Mouse (Mus musculus): ENCODE measurements around the gene 1700092M07Rik. TPM values are rescaled to one million over a fixed set of nuclear protein-coding genes. Genes with fewer than 3 reads are reported as not detected.

Gene 1700092M07Rik
- polyA plus RNA-seq, 1 experiment from 2014 or later = 3.5 TPM

GRCm38 (mm10) chr19:8747368-8747767 lies 6.8 kb downstream of the 1700092M07Rik start:
- 72% methylated on average over 2 of the region's 2 CpGs for WGBS
- no peak for ATAC-seq (ENCODE audit: insufficient number of reproducible peaks, insufficient read depth, low FRiP score, low TSS enrichment, low read depth)

GRCm38 (mm10) chr19:8755652-8756051 lies 15.1 kb downstream of the 1700092M07Rik start:
- Histone ChIP-seq H3K27ac (no peak overlapping the region), H3K4me3 (replicated peaks) (peak overlapping the region; percentile 97; the same call in 1 of the 2 replicates), H3K4me2 (peak overlapping the region; percentile 81), H3K27me3 (no peaks in the 10 kb centered on the region), H3K4me1 (replicated peaks) (peaks cover 16% of the 10 kb centered on the region), H3K36me3 (peaks cover 51% of the 10 kb centered on the region), H3K9ac (replicated peaks) (no peak overlapping the region), H3K9me3 (no peaks in the 10 kb centered on the region)
- 82% methylated on average over 3 of the region's 3 CpGs for WGBS
- ATAC-seq (ENCODE audit: insufficient number of reproducible peaks, insufficient read depth, low FRiP score, low TSS enrichment, low read depth) = no peak

More at GRCm38 (mm10) chr19:8747368-8747767, 6.8 kb downstream of the 1700092M07Rik start:
- no peak overlapping the region for H3K9ac ChIP-seq (replicated peaks)
- peaks cover 95% of the 10 kb centered on the region for H3K36me3 ChIP-seq
- no peak overlapping the region for H3K4me2 ChIP-seq
- no peaks in the 10 kb centered on the region for H3K9me3 ChIP-seq
- H3K27me3 ChIP-seq = no peaks in the 10 kb centered on the region
- H3K4me1 ChIP-seq (replicated peaks) = peaks cover 9% of the 10 kb centered on the region
- no peak overlapping the region for H3K27ac ChIP-seq
- H3K4me3 ChIP-seq (replicated peaks) = no peak overlapping the region

- peak within 1 kb of the TSS; percentile 81 for H3K4me2 ChIP-seq
- H3K4me1 ChIP-seq (replicated peaks) = peaks cover 16% of the 10 kb centered on the region
- peak within 1 kb of the TSS; percentile 97 for H3K4me3 ChIP-seq (replicated peaks)
- H3K9ac ChIP-seq (replicated peaks) = peak within 1 kb of the TSS; percentile 96
- no peaks in the 10 kb centered on the region for H3K9me3 ChIP-seq
- under 1% methylated on average over 73 of the region's 75 CpGs for WGBS
- ATAC-seq (ENCODE audit: insufficient number of reproducible peaks, insufficient read depth, low FRiP score, low TSS enrichment, low read depth) = peak; percentile 88
- H3K27me3 ChIP-seq = no peaks in the 10 kb centered on the region
- peak within 1 kb of the TSS; percentile 95 for H3K27ac ChIP-seq
- H3K36me3 ChIP-seq = peaks cover 46% of the 10 kb centered on the region
Observed at GRCm38 (mm10) chr19:8756635-8757387, 16.3 kb downstream of the 1700092M07Rik start, which contains the start of gene Nxf1. TSS of gene Nxf1 (plus strand) at chr19:8757073.

GRCm38 (mm10) chr19:8757471-8757998 lies 17.0 kb downstream of the 1700092M07Rik start:
- Histone ChIP-seq H3K4me1 (replicated peaks) (peaks cover 16% of the 10 kb centered on the region), H3K4me2 (peak overlapping the region; percentile 81), H3K27me3 (no peaks in the 10 kb centered on the region), H3K4me3 (replicated peaks) (peak overlapping the region; percentile 97), H3K9me3 (no peaks in the 10 kb centered on the region), H3K9ac (replicated peaks) (peak overlapping the region; percentile 96), H3K36me3 (peaks cover 46% of the 10 kb centered on the region), H3K27ac (peak overlapping the region; percentile 95)
- WGBS = 6% methylated on average over 14 of the region's 14 CpGs
- no peak for ATAC-seq (ENCODE audit: insufficient number of reproducible peaks, insufficient read depth, low FRiP score, low TSS enrichment, low read depth)

- WGBS = 84% methylated on average over 2 of the region's 2 CpGs
- H3K27ac ChIP-seq = no peak overlapping the region
- peaks cover 47% of the 10 kb centered on the region for H3K36me3 ChIP-seq
- no peak for ATAC-seq (ENCODE audit: insufficient number of reproducible peaks, insufficient read depth, low FRiP score, low TSS enrichment, low read depth)
- H3K9me3 ChIP-seq = no peaks in the 10 kb centered on the region
- H3K27me3 ChIP-seq = no peaks in the 10 kb centered on the region
- H3K4me3 ChIP-seq (replicated peaks) = no peak overlapping the region
- peak overlapping the region; percentile 81; the same call in 1 of the 2 replicates for H3K4me2 ChIP-seq
- peaks cover 16% of the 10 kb centered on the region for H3K4me1 ChIP-seq (replicated peaks)
- no peak overlapping the region for H3K9ac ChIP-seq (replicated peaks)
Observed at GRCm38 (mm10) chr19:8758899-8759298, 18.4 kb downstream of the 1700092M07Rik start.

GRCm38 (mm10) chr19:8760757-8761156 lies 20.2 kb downstream of the 1700092M07Rik start:
- no peak overlapping the region for H3K4me2 ChIP-seq
- peaks cover 50% of the 10 kb centered on the region for H3K36me3 ChIP-seq
- H3K9me3 ChIP-seq = peaks cover 10% of the 10 kb centered on the region; the same call in 1 of the 2 replicates
- no peaks in the 10 kb centered on the region for H3K27me3 ChIP-seq
- H3K9ac ChIP-seq (replicated peaks) = no peak overlapping the region
- H3K4me3 ChIP-seq (replicated peaks) = no peak overlapping the region
- no peak overlapping the region for H3K27ac ChIP-seq
- 94% methylated on average over 2 of the region's 2 CpGs for WGBS
- peaks cover 12% of the 10 kb centered on the region for H3K4me1 ChIP-seq (replicated peaks)
- ATAC-seq (ENCODE audit: insufficient number of reproducible peaks, insufficient read depth, low FRiP score, low TSS enrichment, low read depth) = no peak

GRCm38 (mm10) chr19:8763276-8763675 lies 22.8 kb downstream of the 1700092M07Rik start:
- H3K27me3 ChIP-seq = no peaks in the 10 kb centered on the region
- H3K9me3 ChIP-seq = peaks cover 11% of the 10 kb centered on the region; the same call in 1 of the 2 replicates
- WGBS = 90% methylated on average over 4 of the region's 4 CpGs
- H3K4me2 ChIP-seq = no peak overlapping the region
- H3K4me1 ChIP-seq (replicated peaks) = peaks cover 4% of the 10 kb centered on the region
- peaks cover 73% of the 10 kb centered on the region for H3K36me3 ChIP-seq
- H3K4me3 ChIP-seq (replicated peaks) = no peak overlapping the region
- H3K27ac ChIP-seq = no peak overlapping the region
- ATAC-seq (ENCODE audit: insufficient number of reproducible peaks, insufficient read depth, low FRiP score, low TSS enrichment, low read depth) = no peak
- H3K9ac ChIP-seq (replicated peaks) = no peak overlapping the region

GRCm38 (mm10) chr19:8765562-8765961 lies 25.0 kb downstream of the 1700092M07Rik start:
- peaks cover 4% of the 10 kb centered on the region for H3K4me1 ChIP-seq (replicated peaks)
- no peak overlapping the region for H3K4me3 ChIP-seq (replicated peaks)
- 95% methylated on average over 9 of the region's 9 CpGs for WGBS
- H3K9ac ChIP-seq (replicated peaks) = no peak overlapping the region
- H3K9me3 ChIP-seq = peaks cover 11% of the 10 kb centered on the region; the same call in 1 of the 2 replicates
- no peak overlapping the region for H3K27ac ChIP-seq
- H3K27me3 ChIP-seq = no peaks in the 10 kb centered on the region
- 0 out of 2 replicates have a peak, but pooled peaks have one; percentile 20 for ATAC-seq (ENCODE audit: insufficient number of reproducible peaks, insufficient read depth, low FRiP score, low TSS enrichment, low read depth)
- peaks cover 94% of the 10 kb centered on the region for H3K36me3 ChIP-seq
- no peak overlapping the region for H3K4me2 ChIP-seq

GRCm38 (mm10) chr19:8770567-8771270 lies 30.2 kb downstream of the 1700092M07Rik start, which contains the start of gene Tmem223:
TSS of gene Tmem223 (plus strand) at chr19:8770996.
- 24% methylated on average over 29 of the region's 29 CpGs for WGBS
- 0 out of 2 replicates have a peak, but pooled peaks have one; percentile 2 for ATAC-seq (ENCODE audit: insufficient number of reproducible peaks, insufficient read depth, low FRiP score, low TSS enrichment, low read depth)
- H3K27ac ChIP-seq = peak within 1 kb of the TSS; percentile 91
- peak within 1 kb of the TSS; percentile 90 for H3K9ac ChIP-seq (replicated peaks)
- H3K4me1 ChIP-seq (replicated peaks) = peaks cover 30% of the 10 kb centered on the region
- H3K4me2 ChIP-seq = peak within 1 kb of the TSS; percentile 69
- peak within 1 kb of the TSS; percentile 70 for H3K4me3 ChIP-seq (replicated peaks)
- no peaks in the 10 kb centered on the region for H3K27me3 ChIP-seq
- peaks cover 75% of the 10 kb centered on the region for H3K36me3 ChIP-seq
- H3K9me3 ChIP-seq = 0 out of 2 replicates have a peak, but pooled peaks cover under 1% of the 10 kb centered on the region

GRCm38 (mm10) chr19:8772996-8773395 lies 32.5 kb downstream of the 1700092M07Rik start:
- H3K36me3 ChIP-seq = peaks cover 57% of the 10 kb centered on the region
- H3K9ac ChIP-seq (replicated peaks) = peak overlapping the region; percentile 93; the same call in 1 of the 2 replicates
- ATAC-seq (ENCODE audit: insufficient number of reproducible peaks, insufficient read depth, low FRiP score, low TSS enrichment, low read depth) = no peak
- 87% methylated on average over 5 of the region's 5 CpGs for WGBS
- H3K4me1 ChIP-seq (replicated peaks) = peaks cover 32% of the 10 kb centered on the region
- no peaks in the 10 kb centered on the region for H3K27me3 ChIP-seq
- 0 out of 2 replicates have a peak overlapping the region, but pooled peaks have one; percentile 99 for H3K27ac ChIP-seq
- no peaks in the 10 kb centered on the region for H3K9me3 ChIP-seq
- H3K4me3 ChIP-seq (replicated peaks) = peak overlapping the region; percentile 75
- peak overlapping the region; percentile 94 for H3K4me2 ChIP-seq

GRCm38 (mm10) chr19:8773409-8773808 lies 32.9 kb downstream of the 1700092M07Rik start:
- WGBS = 56% methylated on average over 6 of the region's 6 CpGs
- peak overlapping the region; percentile 93 for H3K9ac ChIP-seq (replicated peaks)
- no peaks in the 10 kb centered on the region for H3K9me3 ChIP-seq
- peaks cover 32% of the 10 kb centered on the region for H3K4me1 ChIP-seq (replicated peaks)
- H3K4me2 ChIP-seq = peak overlapping the region; percentile 94
- peak overlapping the region; percentile 75 for H3K4me3 ChIP-seq (replicated peaks)
- no peaks in the 10 kb centered on the region for H3K27me3 ChIP-seq
- H3K36me3 ChIP-seq = peaks cover 57% of the 10 kb centered on the region
- ATAC-seq (ENCODE audit: insufficient number of reproducible peaks, insufficient read depth, low FRiP score, low TSS enrichment, low read depth) = no peak
- H3K27ac ChIP-seq = peak overlapping the region; percentile 99

All from limb, embryonic 12.5 days (tissue).